Mouse (Mus musculus): ENCODE data around the gene Arhgef3. TPM values are rescaled to one million over a fixed set of nuclear protein-coding genes. Genes with fewer than 3 reads are reported as not detected.
A peak's percentile ranks its signal among the peaks of the same experiment; 100 is the strongest.

The Arhgef3 gene
- polyA plus RNA-seq, 1 experiment from 2014 or later: 1.7 TPM

GRCm38 (mm10) chr14:27183501-27184230, 69.0 kb downstream of the Arhgef3 start:
- no peaks in the 10 kb centered on the region for H3K36me3 ChIP-seq
- no peak overlapping the region for H3K27ac ChIP-seq
- no peaks in the 10 kb centered on the region for H3K27me3 ChIP-seq
- H3K4me1 ChIP-seq (replicated peaks): no peaks in the 10 kb centered on the region
- no peaks in the 10 kb centered on the region for H3K9me3 ChIP-seq
- no peak overlapping the region for H3K4me2 ChIP-seq (replicated peaks)
- 70% methylated on average over 16 of the region's 16 CpGs for WGBS
- no peak overlapping the region for H3K4me3 ChIP-seq (replicated peaks)
- no peak for ATAC-seq
- H3K9ac ChIP-seq (replicated peaks): no peak overlapping the region

DNA sequence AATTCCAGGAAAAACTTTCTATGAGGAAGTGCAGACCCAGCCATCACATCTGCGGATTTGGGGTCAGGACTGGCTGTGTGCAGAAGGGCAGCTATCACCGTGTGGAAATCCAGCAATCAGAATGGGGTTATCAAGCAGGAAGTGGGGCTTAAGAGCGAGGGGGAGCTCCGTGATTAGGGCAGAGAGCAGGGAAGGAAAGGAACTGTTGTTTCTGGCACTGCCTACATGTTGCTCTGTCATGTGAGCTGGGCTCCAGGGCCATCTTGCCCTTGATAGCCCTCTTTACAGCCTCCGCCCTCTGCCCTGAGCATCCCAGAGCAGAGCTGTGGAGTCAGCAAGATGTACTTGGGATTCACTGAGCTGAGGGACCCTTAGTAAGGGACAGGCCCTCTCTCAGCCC, 71.2 kb downstream of the Arhgef3 start:
- Histone ChIP-seq H3K4me2 (replicated peaks) (no peak overlapping the region), H3K4me3 (replicated peaks) (no peak overlapping the region), H3K9me3 (no peaks in the 10 kb centered on the region), H3K4me1 (replicated peaks) (no peaks in the 10 kb centered on the region), H3K27me3 (no peaks in the 10 kb centered on the region), H3K9ac (replicated peaks) (no peak overlapping the region), H3K27ac (no peak overlapping the region), H3K36me3 (no peaks in the 10 kb centered on the region)
- ATAC-seq: no peak
- WGBS: 86% methylated on average over 5 of the region's 5 CpGs

- Histone ChIP-seq H3K9me3 (no peaks in the 10 kb centered on the region), H3K27me3 (no peaks in the 10 kb centered on the region), H3K9ac (replicated peaks) (no peak overlapping the region), H3K36me3 (no peaks in the 10 kb centered on the region), H3K4me1 (replicated peaks) (no peaks in the 10 kb centered on the region), H3K4me3 (replicated peaks) (no peak overlapping the region), H3K27ac (no peak overlapping the region), H3K4me2 (replicated peaks) (no peak overlapping the region)
- 85% methylated on average over 4 of the region's 4 CpGs for WGBS
- no peak for ATAC-seq
Observed at GRCm38 (mm10) chr14:27186596-27186995, 71.9 kb downstream of the Arhgef3 start.

GRCm38 (mm10) chr14:27187025-27187424, 72.3 kb downstream of the Arhgef3 start:
- no peak overlapping the region for H3K27ac ChIP-seq
- WGBS: 5% methylated on average over 4 of the region's 4 CpGs
- no peak overlapping the region for H3K9ac ChIP-seq (replicated peaks)
- H3K4me1 ChIP-seq (replicated peaks): no peaks in the 10 kb centered on the region
- H3K4me3 ChIP-seq (replicated peaks): no peak overlapping the region
- no peaks in the 10 kb centered on the region for H3K27me3 ChIP-seq
- no peak overlapping the region for H3K4me2 ChIP-seq (replicated peaks)
- no peaks in the 10 kb centered on the region for H3K9me3 ChIP-seq
- peak; percentile 83; the same call in 1 of the 2 replicates for ATAC-seq
- H3K36me3 ChIP-seq: no peaks in the 10 kb centered on the region

- no peak overlapping the region for H3K4me2 ChIP-seq (replicated peaks)
- 82% methylated on average over 4 of the region's 4 CpGs for WGBS
- no peaks in the 10 kb centered on the region for H3K4me1 ChIP-seq (replicated peaks)
- H3K27ac ChIP-seq: no peak overlapping the region
- no peak overlapping the region for H3K9ac ChIP-seq (replicated peaks)
- H3K4me3 ChIP-seq (replicated peaks): no peak overlapping the region
- no peak for ATAC-seq
- H3K9me3 ChIP-seq: no peaks in the 10 kb centered on the region
- H3K27me3 ChIP-seq: no peaks in the 10 kb centered on the region
- no peaks in the 10 kb centered on the region for H3K36me3 ChIP-seq
Observed at GRCm38 (mm10) chr14:27187885-27188284, 73.2 kb downstream of the Arhgef3 start.

DNA sequence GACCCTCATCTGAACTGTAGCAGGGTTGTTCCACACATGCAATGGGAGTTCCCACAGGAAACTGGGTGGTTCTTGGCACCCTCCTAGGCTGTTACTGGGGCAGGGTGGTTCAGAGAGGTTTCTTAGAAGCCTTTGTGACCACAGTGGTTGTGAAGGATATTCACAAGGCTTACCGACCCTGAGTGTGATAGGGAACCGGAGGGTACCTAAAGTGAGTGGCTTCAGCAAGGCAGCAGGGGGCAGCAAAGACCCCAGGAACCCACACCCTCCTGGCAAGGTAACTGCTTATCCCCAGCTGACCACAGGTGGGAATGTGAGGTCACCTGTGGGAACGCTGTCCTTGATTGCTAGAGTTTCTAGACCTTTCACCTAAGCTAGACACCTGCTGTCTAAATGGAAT, 77.8 kb downstream of the Arhgef3 start:
- Histone ChIP-seq H3K9ac (replicated peaks) (no peak overlapping the region), H3K27me3 (no peaks in the 10 kb centered on the region), H3K4me1 (replicated peaks) (no peaks in the 10 kb centered on the region), H3K4me3 (replicated peaks) (no peak overlapping the region), H3K27ac (no peak overlapping the region), H3K4me2 (replicated peaks) (no peak overlapping the region), H3K9me3 (no peaks in the 10 kb centered on the region), H3K36me3 (no peaks in the 10 kb centered on the region)
- ATAC-seq: no peak
- 51% methylated on average over 3 of the region's 3 CpGs for WGBS

DNA sequence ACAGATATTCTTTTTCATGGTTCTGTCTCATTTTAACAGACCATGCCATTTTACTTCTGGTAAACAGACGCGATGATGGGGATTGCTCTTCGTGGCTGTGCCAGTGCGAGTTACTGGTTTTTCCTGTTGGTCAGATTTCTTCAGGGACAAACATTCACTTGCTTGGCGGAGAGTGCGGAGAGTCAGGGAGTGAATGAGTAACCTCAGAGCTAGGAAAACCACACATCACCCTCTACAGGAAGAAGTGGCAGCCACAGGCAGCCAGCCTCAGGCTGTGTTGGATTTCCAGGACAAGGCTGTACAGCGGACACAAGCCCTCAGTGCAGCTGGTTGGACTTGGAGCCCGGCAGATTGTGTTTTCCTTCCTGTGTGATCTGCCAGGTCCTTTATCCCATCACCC, 82.3 kb downstream of the Arhgef3 start:
- Histone ChIP-seq H3K4me1 (replicated peaks) (no peaks in the 10 kb centered on the region), H3K4me2 (replicated peaks) (no peak overlapping the region), H3K36me3 (no peaks in the 10 kb centered on the region), H3K9ac (replicated peaks) (no peak overlapping the region), H3K9me3 (no peaks in the 10 kb centered on the region), H3K27me3 (no peaks in the 10 kb centered on the region), H3K27ac (no peak overlapping the region), H3K4me3 (replicated peaks) (no peak overlapping the region)
- WGBS: 92% methylated on average over 8 of the region's 8 CpGs
- no peak for ATAC-seq

DNA sequence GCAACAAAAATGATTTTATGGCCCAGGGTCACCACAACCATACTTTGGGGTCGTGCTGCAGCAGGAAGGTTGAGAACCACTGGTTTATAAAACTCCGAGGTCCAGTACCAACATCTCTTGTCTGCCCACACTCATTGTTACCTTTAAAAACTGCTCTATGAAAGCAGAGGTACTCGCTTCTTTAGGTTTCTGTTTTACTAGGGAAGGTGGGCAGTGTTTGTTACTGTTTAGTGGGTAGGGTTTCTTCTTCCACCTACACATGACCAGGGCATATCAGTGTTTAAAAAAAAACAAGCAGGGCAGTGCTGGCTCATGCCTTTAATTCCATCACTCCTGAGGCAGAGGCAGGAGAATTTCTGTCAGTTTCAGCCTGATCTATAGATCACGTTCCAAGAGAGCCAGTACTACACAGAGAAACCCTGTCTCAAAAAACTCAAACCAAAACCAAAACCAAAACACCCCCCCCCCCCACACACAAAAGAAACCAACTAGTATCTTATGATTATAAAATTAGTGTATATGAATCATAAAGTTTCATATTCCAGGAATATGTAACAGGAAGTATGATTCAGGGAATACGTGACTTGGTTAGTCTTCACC, 83.9 kb downstream of the Arhgef3 start:
- no peaks in the 10 kb centered on the region for H3K27me3 ChIP-seq
- 92% methylated on average over 5 of the region's 5 CpGs for WGBS
- H3K4me1 ChIP-seq (replicated peaks): no peaks in the 10 kb centered on the region
- no peak overlapping the region for H3K4me3 ChIP-seq (replicated peaks)
- no peak overlapping the region for H3K4me2 ChIP-seq (replicated peaks)
- no peak overlapping the region for H3K9ac ChIP-seq (replicated peaks)
- no peak overlapping the region for H3K27ac ChIP-seq
- H3K9me3 ChIP-seq: no peaks in the 10 kb centered on the region
- H3K36me3 ChIP-seq: no peaks in the 10 kb centered on the region
- no peak for ATAC-seq

DNA sequence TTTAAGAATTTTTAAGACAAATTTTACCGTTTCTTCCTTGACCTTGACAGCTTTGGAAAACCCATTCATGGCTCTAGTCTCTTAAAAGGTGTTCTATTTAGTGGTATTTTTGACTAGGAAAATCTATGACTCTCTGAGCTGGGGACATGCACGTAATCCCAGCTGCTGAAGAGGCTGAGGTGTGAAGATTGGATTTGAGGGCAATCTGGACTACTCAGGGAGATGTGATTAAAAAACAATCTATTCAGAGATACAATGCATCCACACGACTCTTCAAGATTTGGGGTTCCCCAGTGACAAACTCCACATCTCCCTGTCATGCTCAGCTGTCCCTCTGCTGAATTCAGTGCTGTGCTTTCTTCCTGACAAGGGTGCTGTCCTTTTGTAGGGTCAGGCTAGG, 84.4 kb downstream of the Arhgef3 start:
- Histone ChIP-seq H3K36me3 (no peaks in the 10 kb centered on the region), H3K4me1 (replicated peaks) (no peaks in the 10 kb centered on the region), H3K9me3 (no peaks in the 10 kb centered on the region), H3K27ac (no peak overlapping the region), H3K4me3 (replicated peaks) (no peak overlapping the region), H3K4me2 (replicated peaks) (no peak overlapping the region), H3K27me3 (no peaks in the 10 kb centered on the region), H3K9ac (replicated peaks) (no peak overlapping the region)
- WGBS: 82% methylated on average over 3 of the region's 3 CpGs
- ATAC-seq: no peak

DNA sequence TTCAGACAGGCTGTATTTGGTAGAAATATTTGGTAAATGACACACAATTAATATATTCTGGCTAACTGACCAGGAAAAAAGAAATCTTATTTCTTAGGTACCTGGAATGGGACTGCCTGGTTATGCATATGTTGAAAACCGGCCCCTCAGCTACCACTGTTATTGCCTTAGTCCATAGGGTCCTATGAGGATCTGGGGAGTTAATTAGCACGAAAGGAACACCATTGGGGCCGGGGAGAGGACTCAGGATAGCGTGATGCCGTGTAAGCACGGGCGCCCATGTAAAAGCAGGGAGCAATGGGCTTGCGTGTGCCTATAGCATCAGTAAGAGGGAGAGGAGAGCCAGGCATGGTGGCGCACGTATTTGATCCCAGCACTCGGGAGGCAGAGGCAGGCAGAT, 85.2 kb downstream of the Arhgef3 start:
- no peak overlapping the region for H3K4me2 ChIP-seq (replicated peaks)
- H3K4me1 ChIP-seq (replicated peaks): no peaks in the 10 kb centered on the region
- H3K4me3 ChIP-seq (replicated peaks): no peak overlapping the region
- WGBS: 90% methylated on average over 11 of the region's 11 CpGs
- no peaks in the 10 kb centered on the region for H3K9me3 ChIP-seq
- no peaks in the 10 kb centered on the region for H3K36me3 ChIP-seq
- no peaks in the 10 kb centered on the region for H3K27me3 ChIP-seq
- H3K27ac ChIP-seq: no peak overlapping the region
- H3K9ac ChIP-seq (replicated peaks): no peak overlapping the region
- no peak for ATAC-seq

GRCm38 (mm10) chr14:27200743-27201576, 86.3 kb downstream of the Arhgef3 start:
- no peak for ATAC-seq
- Histone ChIP-seq H3K4me3 (replicated peaks) (no peak overlapping the region), H3K27me3 (no peaks in the 10 kb centered on the region), H3K4me1 (replicated peaks) (no peaks in the 10 kb centered on the region), H3K4me2 (replicated peaks) (no peak overlapping the region), H3K27ac (no peak overlapping the region), H3K9ac (replicated peaks) (no peak overlapping the region), H3K36me3 (no peaks in the 10 kb centered on the region), H3K9me3 (no peaks in the 10 kb centered on the region)
- WGBS: 73% methylated on average over 12 of the region's 12 CpGs

DNA sequence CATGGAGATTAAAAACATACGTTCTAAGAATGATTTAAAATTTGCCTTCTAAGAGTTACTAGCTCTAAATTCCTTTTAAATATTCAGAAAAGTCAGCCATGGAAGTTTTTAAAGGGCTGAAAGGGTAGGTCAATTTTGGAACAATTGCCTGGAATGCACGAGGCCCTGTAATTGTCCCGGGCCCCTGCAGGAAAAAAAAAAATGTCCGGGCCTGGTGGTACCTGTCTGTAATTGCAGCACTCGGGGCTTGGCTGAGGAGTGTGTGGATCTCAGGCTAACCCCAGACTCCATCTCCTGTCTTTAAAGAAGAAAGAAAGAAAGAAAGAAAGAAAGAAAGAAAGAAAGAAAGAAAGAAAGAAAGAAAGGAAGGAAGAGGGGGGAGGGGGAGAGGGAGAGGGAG, 87.1 kb downstream of the Arhgef3 start:
- no peak overlapping the region for H3K27ac ChIP-seq
- 59% methylated on average over 5 of the region's 5 CpGs for WGBS
- no peak for ATAC-seq
- H3K9ac ChIP-seq (replicated peaks): no peak overlapping the region
- no peak overlapping the region for H3K4me3 ChIP-seq (replicated peaks)
- no peaks in the 10 kb centered on the region for H3K27me3 ChIP-seq
- no peaks in the 10 kb centered on the region for H3K9me3 ChIP-seq
- H3K36me3 ChIP-seq: no peaks in the 10 kb centered on the region
- no peak overlapping the region for H3K4me2 ChIP-seq (replicated peaks)
- no peaks in the 10 kb centered on the region for H3K4me1 ChIP-seq (replicated peaks)
